Comparison of ENCODE assay signal across 8 mouse cellular contexts in genomic region chr11:70699722-70700556, GRCm38 (mm10). TPM values are rescaled to one million over a fixed set of nuclear protein-coding genes. Genes with fewer than 3 reads are reported as not detected.
DNase-seq lines count a peak whose midpoint lies in the region; ATAC-seq and TF ChIP-seq lines count a peak whose summit lies in the region.

Inca1 (minus strand) TSS chr11:70700155.
Kif1c (plus strand) TSS chr11:70700548.

- peaks cover 10% of the 10 kb centered on the region for H3K36me3 ChIP-seq in ES-E14 (ENCODE audit: control insufficient read depth, insufficient read depth, low read length, poor library complexity, severe bottlenecking)
- H3K36me3 ChIP-seq in forebrain, embryonic 16.5 days (ENCODE audit: control insufficient read depth, insufficient read depth) = peaks cover 6% of the 10 kb centered on the region
- H3K36me3 ChIP-seq in lung, embryonic 15.5 days = peaks cover 15% of the 10 kb centered on the region

- H3K4me1 ChIP-seq in ES-E14 (ENCODE audit: control insufficient read depth in 2 of 2, insufficient read depth in 2 of 2, low read length in 2 of 2, poor library complexity in 1 of 2) = peaks cover 0 to 10% of the 10 kb centered on the region in 2 experiments; a peak in 2 of 4 replicates
- peaks cover 22% of the 10 kb centered on the region for H3K4me1 ChIP-seq in forebrain, embryonic 16.5 days (replicated peaks; ENCODE audit: control insufficient read depth, insufficient read depth, low read length)
- peaks cover 24% of the 10 kb centered on the region for H3K4me1 ChIP-seq in lung, embryonic 15.5 days

- H3K27me3 ChIP-seq in forebrain, embryonic 16.5 days (replicated peaks; ENCODE audit: control insufficient read depth, insufficient read depth, low read length) = no peaks in the 10 kb centered on the region
- H3K27me3 ChIP-seq in lung, embryonic 15.5 days = no peaks in the 10 kb centered on the region

- 2% methylated on average over 59 of the region's 69 CpGs for WGBS in forebrain, embryonic 16.5 days
- 1% methylated on average over 69 of the region's 69 CpGs for WGBS in lung, embryonic 15.5 days

- peak within 1 kb of the TSS; percentile 89 for H3K9ac ChIP-seq in ES-E14 (ENCODE audit: insufficient read depth, low read depth, low read length, poor library complexity, severe bottlenecking)
- peak within 1 kb of the TSS; percentile 85 for H3K9ac ChIP-seq in forebrain, embryonic 16.5 days (replicated peaks; ENCODE audit: low read depth, low read length)
- peak within 1 kb of the TSS; percentile 94 for H3K9ac ChIP-seq in lung, embryonic 15.5 days

- H3K4me3 ChIP-seq in ES-E14 (ENCODE audit: insufficient read depth in 1 of 2, low read depth in 1 of 2, low read length in 2 of 2, poor library complexity in 1 of 2, severe bottlenecking in 1 of 2) = peak within 1 kb of the TSS; percentile 90 to 100
- peak within 1 kb of the TSS; percentile 91 for H3K4me3 ChIP-seq in forebrain, embryonic 16.5 days (replicated peaks; ENCODE audit: low read length)
- H3K4me3 ChIP-seq in lung, embryonic 15.5 days = peak within 1 kb of the TSS; percentile 99

- ATAC-seq in forebrain, embryonic 16.5 days = peak; percentile 96
- peak; percentile 95 for ATAC-seq in lung, embryonic 15.5 days (ENCODE audit: borderline replicate concordance, extremely low read depth, low FRiP score, low TSS enrichment)

- in situ Hi-C loops in ES-E14 (cut with MboI; ENCODE audit: low sequenced_read_pairs in 2 of 2, unreplicated experiment in 2 of 2) = no loop called here

- H3K9me3 ChIP-seq in ES-E14 (ENCODE audit: control insufficient read depth, insufficient read depth, low read depth, low read length) = no peaks in the 10 kb centered on the region
- H3K9me3 ChIP-seq in forebrain, embryonic 16.5 days (ENCODE audit: control insufficient read depth, low read length) = no peaks in the 10 kb centered on the region
- H3K9me3 ChIP-seq in lung, embryonic 15.5 days = no peaks in the 10 kb centered on the region

- peak within 1 kb of the TSS; percentile 84 for H3K27ac ChIP-seq in ES-E14 (ENCODE audit: insufficient read depth, low read depth, low read length, poor library complexity, severe bottlenecking)
- peak within 1 kb of the TSS; percentile 85 for H3K27ac ChIP-seq in forebrain, embryonic 16.5 days (ENCODE audit: low read length)
- peak within 1 kb of the TSS; percentile 98 for H3K27ac ChIP-seq in lung, embryonic 15.5 days

- peak within 1 kb of the TSS; percentile 68 for H3K4me2 ChIP-seq in forebrain, embryonic 16.5 days (ENCODE audit: low read length)
- peak within 1 kb of the TSS; percentile 89 for H3K4me2 ChIP-seq in lung, embryonic 15.5 days

- intact Hi-C loops in heart, postnatal 36 days (cut with DNase I) = loop anchor here (2.0 kb wide), 1 partner anchor 45 kb away; the partner anchor contains the start of gene Pfn1

- peak; percentile 80 for DNase-seq in ES-E14 (ENCODE audit: low read depth, low spot score)
- peak; percentile 94 for DNase-seq in cerebellum, adult 11-12 months
- DNase-seq in heart, postnatal 36 days = peak; percentile 98 to 99
- DNase-seq in layer of hippocampus, adult 8-10 months (ENCODE audit: low spot score in 2 of 2) = peak; percentile 90 to 94
- DNase-seq in ovary, adult 18-20 months (ENCODE audit: low spot score) = peak; percentile 88
- DNase-seq in thymus, postnatal 0 days (ENCODE audit: low spot score) = peak; percentile 94

TF ChIP-seq in ES-E14, 5 proteins besides CTCF, POLR2A, EP300 and RAD21:
- 0 out of 2 replicates have a peak, but pooled peaks have one; percentile 53 for TF ChIP-seq HCFC1 (IDR thresholded peaks at IDR 0.05; ENCODE audit: borderline replicate concordance, insufficient read depth, low read length)
- no peak for TF ChIP-seq ZNF384 (IDR thresholded peaks at IDR 0.05; ENCODE audit: low read depth, low read length)
TF ChIP-seq in ES-E14: peak in this region for 1.

RNA-seq across cellular contexts. Expression of gene Inca1, which starts in this region (rescaled TPM):
- total RNA-seq in ES-E14 (2012; rRNA removed) = 0.48 and 1.2 TPM in 2 replicates
- 0.61 and 1.3 TPM in 2 replicates for polyA plus RNA-seq in forebrain, embryonic 16.5 days (2015; fragmentation: Nextera tagmentation; extraction: Ambion mirVana)
- total RNA-seq in heart, postnatal 36 days (2021) = 1 to 10 TPM; 4.5 to 6.3 TPM
- 1 to 10 TPM; 3.8 to 6.5 (median 4.7) TPM for total RNA-seq in layer of hippocampus, adult 8-10 months (2022)
- polyA plus RNA-seq in lung, embryonic 15.5 days (2015; fragmentation: Nextera tagmentation; extraction: Ambion mirVana) = 1.0 and 1.5 TPM in 2 replicates
- 0.75 and 0.94 TPM in 2 replicates for polyA plus RNA-seq in thymus, postnatal 0 days (2015; fragmentation: Nextera tagmentation; extraction: Ambion mirVana)

RNA-seq across cellular contexts. Expression of gene Kif1c, which starts in this region (rescaled TPM):
- total RNA-seq in ES-E14 (2012; rRNA removed) = 25.3 and 29.2 TPM in 2 replicates
- 1.4 and 1.5 TPM in 2 replicates for polyA plus RNA-seq in forebrain, embryonic 16.5 days (2015; fragmentation: Nextera tagmentation; extraction: Ambion mirVana)
- total RNA-seq in heart, postnatal 36 days (2021) = 100 to 1,000 TPM; 469 to 490 TPM
- total RNA-seq in layer of hippocampus, adult 8-10 months (2022) = 10 to 100 TPM; 71.2 to 92.9 (median 83.9) TPM
- 4.7 and 4.8 TPM in 2 replicates for polyA plus RNA-seq in lung, embryonic 15.5 days (2015; fragmentation: Nextera tagmentation; extraction: Ambion mirVana)
- 1.2 and 1.4 TPM in 2 replicates for polyA plus RNA-seq in thymus, postnatal 0 days (2015; fragmentation: Nextera tagmentation; extraction: Ambion mirVana)

Comparison
In these comparisons a context has a peak if more than half of its experiments do, and no peak if none do; other contexts are left out.
1. Peak in every context shown above with its lines: DNase-seq, ATAC-seq, H3K4me3 ChIP-seq and H3K27ac ChIP-seq.
2. RNA of gene Kif1c (total RNA-seq): 469 to 490 TPM in heart, postnatal 36 days; 71.2 to 92.9 TPM in layer of hippocampus, adult 8-10 months and 25.3 to 29.2 TPM in ES-E14; every median in the first group is over 4 times any median in the second.